Mouse (Mus musculus) G1E (cell line): ENCODE measurements around the gene Hnrnpll.

Source experiments
- CTCF ChIP-seq: IDR thresholded peaks from 2 replicates; pipeline ENCODE4 v1.5.1; 2012; ENCODE audit warnings: low read depth, low read length, inconsistent platforms, mixed read lengths
- GATA1 ChIP-seq: IDR thresholded peaks from 2 replicates; pipeline ENCODE4 v1.6.1; 2012; ENCODE audit warnings: borderline replicate concordance, low read length, inconsistent platforms, mixed read lengths
- GATA2 ChIP-seq: IDR thresholded peaks from 2 replicates; pipeline ENCODE4 v1.6.1; 2012; ENCODE audit warnings: low read depth, low read length, inconsistent platforms, borderline replicate concordance
- POLR2AphosphoS5 ChIP-seq: IDR thresholded peaks from 2 replicates; pipeline ENCODE4 v1.6.1; 2012; ENCODE audit warnings: low read depth, low read length, inconsistent platforms; ENCODE audit not compliant: insufficient replicate concordance
- TAL1 ChIP-seq: conservative IDR thresholded peaks from 2 replicates; pipeline ENCODE4 v1.6.1; 2012; ENCODE audit warnings: low read depth, low read length, inconsistent platforms, mixed read lengths

DNA sequence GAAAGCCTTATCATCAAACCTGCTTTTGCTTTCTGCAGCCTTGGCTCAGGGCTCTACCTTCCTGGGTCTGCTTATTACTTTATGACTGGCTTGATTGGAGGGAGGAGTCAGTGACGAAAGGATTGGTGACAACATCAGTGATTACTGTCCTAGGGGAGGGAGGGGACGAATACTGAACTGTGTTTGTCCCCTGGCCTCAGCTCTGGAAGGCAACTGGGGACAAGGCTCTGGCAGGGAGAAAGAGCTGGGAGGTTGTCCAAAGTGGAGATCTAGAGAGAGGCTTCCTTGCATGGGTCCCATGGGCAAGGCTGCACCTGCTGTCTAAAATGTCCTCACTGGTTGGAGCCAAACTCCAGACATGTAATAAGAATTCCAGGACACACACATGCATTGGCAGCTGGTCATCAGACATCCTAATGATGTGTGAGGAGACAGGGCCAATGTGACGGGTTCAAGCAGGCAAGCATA, 59.7 kb downstream of the Hnrnpll start:
- TF ChIP-seq CTCF (no peak), TAL1 (no peak), GATA1 (no peak), GATA2 (no peak), POLR2AphosphoS5 (no peak)
